Mouse (Mus musculus): ENCODE measurements around the gene D630036H23Rik.

GRCm38 (mm10) chr12:36373237-36373998, 8.6 kb downstream of the D630036H23Rik start:
- TF ChIP-seq CTCF (conservative IDR thresholded peaks at IDR 0.05; ENCODE audit: low read length) (peak; percentile 71), NANOG (IDR thresholded peaks at IDR 0.05; ENCODE audit: borderline replicate concordance, low read length) (no peak), POU5F1 (IDR thresholded peaks at IDR 0.05; ENCODE audit: borderline replicate concordance, low read length) (no peak)

All from E14TG2a.4 (cell line).